Comparison of ENCODE assay signal across 9 mouse cellular contexts in genomic region chr11:102223166-102223565, GRCm38 (mm10). TPM values are rescaled to one million over a fixed set of nuclear protein-coding genes. Genes with fewer than 3 reads are reported as not detected.
DNase-seq lines count a peak whose midpoint lies in the region; ATAC-seq and TF ChIP-seq lines count a peak whose summit lies in the region.
"Had no signal": no experiment of that assay in that cellular context is flagged by ENCODE, and none has a peak within 500 bp of the region (broad histone marks: within the 10 kb centered on the region; RNA-seq: fewer than 3 reads in every experiment).

No protein-coding gene starts in this region.

- no peaks in the 10 kb centered on the region for H3K27me3 ChIP-seq in kidney, embryonic 15.5 days
- peaks cover 8% of the 10 kb centered on the region for H3K27me3 ChIP-seq in CH12.LX (replicated peaks)
- H3K27me3 ChIP-seq: embryonic facial prominence, embryonic 15.5 days had no signal

- H3K79me2 ChIP-seq in CH12.LX (replicated peaks; ENCODE audit: control insufficient read depth, extremely low read depth, insufficient read depth, poor library complexity, severe bottlenecking): no peaks in the 10 kb centered on the region

- no peak overlapping the region for H3K4me2 ChIP-seq in kidney, embryonic 15.5 days
- no peak overlapping the region for H3K4me2 ChIP-seq in CH12.LX (ENCODE audit: insufficient read depth, low read depth, poor library complexity, severe bottlenecking)
- H3K4me2 ChIP-seq: embryonic facial prominence, embryonic 15.5 days had no signal

- no peak overlapping the region for H3K27ac ChIP-seq in kidney, embryonic 15.5 days
- H3K27ac ChIP-seq in CH12.LX (ENCODE audit: insufficient read depth, low read depth): no peak overlapping the region
- H3K27ac ChIP-seq: embryonic facial prominence, embryonic 15.5 days had no signal

- peak; percentile 82 to 96 for TF ChIP-seq CTCF in CH12.LX (conservative IDR thresholded peaks at IDR 0.05 in 1 of 2, IDR thresholded peaks at IDR 0.05 in 1 of 2; ENCODE audit: low read depth in 2 of 2, low read length in 2 of 2)

- WGBS in kidney, embryonic 15.5 days: 31% methylated on average over 6 of the region's 6 CpGs

- H3K4me3 ChIP-seq in kidney, embryonic 15.5 days (replicated peaks): no peak overlapping the region
- H3K4me3 ChIP-seq in CH12.LX (replicated peaks in 1 of 3; ENCODE audit: low read depth in 2 of 3, low read length in 2 of 3, poor library complexity in 1 of 3): no peak overlapping the region
- H3K4me3 ChIP-seq: embryonic facial prominence, embryonic 15.5 days had no signal

- in situ Hi-C loops in CH12.LX (cut with MboI; ENCODE audit: low pct_ligation_motif_present, low pct_unique_long_range_greater_than_20kb, low sequenced_read_pairs): loop anchor here (5.0 kb wide), 1 partner anchor 66 kb away; the partner anchor contains the start of gene Tmem101

- dilution Hi-C loops in CH12.LX (cut with MboI; ENCODE audit: extremely low pct_ligation_motif_present, extremely low pct_unique_long_range_greater_than_20kb, low sequenced_read_pairs): no loop called here

- peak; percentile 92 for TF ChIP-seq RAD21 in CH12.LX (IDR thresholded peaks at IDR 0.05; ENCODE audit: low read depth, low read length)

- H3K9me3 ChIP-seq in kidney, embryonic 15.5 days (replicated peaks): no peaks in the 10 kb centered on the region
- H3K9me3 ChIP-seq in CH12.LX (replicated peaks; ENCODE audit: low read length): no peaks in the 10 kb centered on the region
- H3K9me3 ChIP-seq: embryonic facial prominence, embryonic 15.5 days had no signal

- H3K36me3 ChIP-seq in kidney, embryonic 15.5 days: peaks cover 3% of the 10 kb centered on the region; the same call in 1 of the 2 replicates
- peaks cover 0 to 8% of the 10 kb centered on the region in 2 experiments for H3K36me3 ChIP-seq in CH12.LX (replicated peaks in 1 of 2; ENCODE audit: control insufficient read depth in 1 of 2, insufficient read depth in 1 of 2, low read length in 1 of 2)

- no peak for ATAC-seq in kidney, embryonic 15.5 days (replicated peaks; ENCODE audit: low FRiP score)
- peak; percentile 46 for ATAC-seq in inflammation-experienced regulatory T-cells, adult 6 months

- no peak overlapping the region for H3K9ac ChIP-seq in kidney, embryonic 15.5 days
- no peak overlapping the region for H3K9ac ChIP-seq in CH12.LX (ENCODE audit: insufficient read depth, low read depth)
- H3K9ac ChIP-seq: embryonic facial prominence, embryonic 15.5 days had no signal

- no peak for TF ChIP-seq EP300 in CH12.LX (IDR thresholded peaks at IDR 0.05; ENCODE audit: low read length)

- no peak for TF ChIP-seq POLR2A in CH12.LX (IDR thresholded peaks at IDR 0.05; ENCODE audit: low read depth, low read length)

- peak; percentile 61 for DNase-seq in kidney, adult 9 months
- peak; percentile 87 for DNase-seq in CH12.LX (ENCODE audit: extremely low read depth)
- peak; percentile 79 for DNase-seq in c-Kit-positive CD71-negative TER-119-negative erythroid progenitor cells, embryonic 14.5 days (ENCODE audit: low read depth)
- peak; percentile 89 for DNase-seq in naive thymus-derived CD4-positive, alpha-beta T cell, adult 2 months (ENCODE audit: low read depth)
- DNase-seq in yolk sac, embryonic 10.5 days (ENCODE audit: low spot score): peak; percentile 62
- DNase-seq in layer of hippocampus, postnatal 14 days (ENCODE audit: low spot score in 2 of 2): no peak

- H3K4me1 ChIP-seq in kidney, embryonic 15.5 days: peaks cover 87% of the 10 kb centered on the region
- peaks cover 23 to 54% of the 10 kb centered on the region in 2 experiments for H3K4me1 ChIP-seq in CH12.LX (ENCODE audit: control insufficient read depth in 1 of 2, insufficient read depth in 2 of 2)

TF ChIP-seq in CH12.LX, 34 proteins besides CTCF, POLR2A, EP300 and RAD21 (continues in another document):
- TF ChIP-seq NELFE (IDR thresholded peaks at IDR 0.05; ENCODE audit: low read depth, low read length) (peak; percentile 37; the same call in 1 of the 2 replicates), UBTF (IDR thresholded peaks at IDR 0.05; ENCODE audit: low read depth, low read length) (no peak), MXI1 (IDR thresholded peaks at IDR 0.05; ENCODE audit: low read depth, low read length) (no peak), ZMIZ1 (IDR thresholded peaks at IDR 0.05; ENCODE audit: low read depth, low read length) (no peak), MEF2A (IDR thresholded peaks at IDR 0.05; ENCODE audit: borderline replicate concordance, low read depth, low read length) (peak; percentile 69; the same call in 1 of the 2 replicates), RCOR1 (conservative IDR thresholded peaks at IDR 0.05; ENCODE audit: low read depth, low read length) (no peak), NRF1 (IDR thresholded peaks at IDR 0.05; ENCODE audit: low read depth, low read length) (no peak), GABPA (IDR thresholded peaks at IDR 0.05; ENCODE audit: insufficient replicate concordance, low read depth, low read length) (no peak), BHLHE40 (IDR thresholded peaks at IDR 0.05; ENCODE audit: low read depth, low read length) (no peak), IRF4 (IDR thresholded peaks at IDR 0.05; ENCODE audit: low read depth, low read length) (peak; percentile 46; the same call in 1 of the 2 replicates), CHD1 (IDR thresholded peaks at IDR 0.05; ENCODE audit: low read depth, low read length) (no peak), MAZ (IDR thresholded peaks at IDR 0.05; ENCODE audit: low read depth, low read length) (peak; percentile 76), TCF12 (IDR thresholded peaks at IDR 0.05; ENCODE audit: low read depth, low read length) (no peak), HCFC1 (IDR thresholded peaks at IDR 0.05; ENCODE audit: low read depth, low read length) (peak; percentile 24; the same call in 1 of the 2 replicates), SMC3 (IDR thresholded peaks at IDR 0.05; ENCODE audit: low read depth, low read length) (peak; percentile 92), CHD2 (IDR thresholded peaks at IDR 0.05; ENCODE audit: low read length) (no peak), TBP (conservative IDR thresholded peaks at IDR 0.05; ENCODE audit: low read depth, low read length) (no peak), PAX5 (IDR thresholded peaks at IDR 0.05; ENCODE audit: low read length) (no peak), E2F4 (IDR thresholded peaks at IDR 0.05; ENCODE audit: insufficient replicate concordance, low read depth, low read length) (no peak), ZC3H11A (IDR thresholded peaks at IDR 0.05; ENCODE audit: low read depth, low read length) (peak; percentile 35), MAX (IDR thresholded peaks at IDR 0.05; ENCODE audit: low read length) (no peak), KAT2A (IDR thresholded peaks at IDR 0.05; ENCODE audit: insufficient replicate concordance, low read length) (no peak), MYC (IDR thresholded peaks at IDR 0.05; ENCODE audit: low read depth, low read length) (no peak), ZKSCAN1 (IDR thresholded peaks at IDR 0.05; ENCODE audit: borderline replicate concordance, low read depth, low read length) (no peak), JUN (IDR thresholded peaks at IDR 0.05; ENCODE audit: insufficient read depth, low read depth, low read length) (no peak), ETS1 (conservative IDR thresholded peaks at IDR 0.05; ENCODE audit: low read depth, low read length) (no peak), SIN3A (IDR thresholded peaks at IDR 0.05; ENCODE audit: low read length) (peak; percentile 48; the same call in 1 of the 2 replicates), ELF1 (IDR thresholded peaks at IDR 0.05; ENCODE audit: low read depth, low read length) (peak; percentile 45; the same call in 1 of the 2 replicates)

RNA-seq across cellular contexts. Expression of gene Hdac5, which starts 6.8 kb away (rescaled TPM):
- polyA plus RNA-seq in kidney, embryonic 15.5 days (2015; fragmentation: Nextera tagmentation; extraction: Ambion mirVana): 47.4 and 48.4 TPM in 2 replicates
- total RNA-seq in CH12.LX (2012; rRNA removed): 49.6 and 49.9 TPM in 2 replicates
- total RNA-seq in CH12.LX (2014; rRNA removed): 23.3 and 24.9 TPM in 2 replicates
- polyA plus RNA-seq in CH12.LX (2012; ENCODE audit: insufficient read length, low read depth): 46.4 and 53.9 TPM in 2 replicates
- polyA plus RNA-seq in inflammation-experienced regulatory T-cells, adult 6 months (2017; shearing (Covaris generic)): 1 to 10 TPM; 6.8 to 8.2 (median 7.7) TPM
- 100 to 1,000 TPM; 171 to 197 TPM for total RNA-seq in layer of hippocampus, postnatal 14 days (2021)

RNA-seq across cellular contexts. Expression of gene BC030867, which starts 25.5 kb away (rescaled TPM):
- 18.1 and 22.2 TPM in 2 replicates for polyA plus RNA-seq in kidney, embryonic 15.5 days (2015; fragmentation: Nextera tagmentation; extraction: Ambion mirVana)
- 25.6 and 26.2 TPM in 2 replicates for total RNA-seq in CH12.LX (2012; rRNA removed)
- 9.7 and 11.4 TPM in 2 replicates for total RNA-seq in CH12.LX (2014; rRNA removed)
- polyA plus RNA-seq in CH12.LX (2012; ENCODE audit: insufficient read length, low read depth): 34.0 and 35.2 TPM in 2 replicates
- polyA plus RNA-seq in inflammation-experienced regulatory T-cells, adult 6 months (2017; shearing (Covaris generic)): 1 to 10 TPM in 2 of 3 experiments, under 1 TPM in 1; 0.95 to 7.0 (median 1.5) TPM
- total RNA-seq in layer of hippocampus, postnatal 14 days (2021): under 1 TPM; 0.76 to 0.79 TPM

RNA-seq across cellular contexts. Expression of gene G6pc3, which starts 33.7 kb away (rescaled TPM):
- polyA plus RNA-seq in kidney, embryonic 15.5 days (2015; fragmentation: Nextera tagmentation; extraction: Ambion mirVana): 39.7 and 43.4 TPM in 2 replicates
- 31.9 and 34.7 TPM in 2 replicates for total RNA-seq in CH12.LX (2012; rRNA removed)
- total RNA-seq in CH12.LX (2014; rRNA removed): 26.3 and 31.3 TPM in 2 replicates
- 65.6 and 72.3 TPM in 2 replicates for polyA plus RNA-seq in CH12.LX (2012; ENCODE audit: insufficient read length, low read depth)
- polyA plus RNA-seq in inflammation-experienced regulatory T-cells, adult 6 months (2017; shearing (Covaris generic)): 10 to 100 TPM; 18.7 to 39.7 (median 37.9) TPM
- total RNA-seq in layer of hippocampus, postnatal 14 days (2021): 10 to 100 TPM; 49.2 to 49.5 TPM

RNA-seq across cellular contexts. Expression of gene Lsm12, which starts 38.1 kb away (rescaled TPM):
- 122 and 135 TPM in 2 replicates for polyA plus RNA-seq in kidney, embryonic 15.5 days (2015; fragmentation: Nextera tagmentation; extraction: Ambion mirVana)
- total RNA-seq in CH12.LX (2012; rRNA removed) (66.9 and 78.7 TPM in 2 replicates), CH12.LX (2014; rRNA removed) (70.0 and 78.9 TPM in 2 replicates)
- 164 and 185 TPM in 2 replicates for polyA plus RNA-seq in CH12.LX (2012; ENCODE audit: insufficient read length, low read depth)
- 10 to 100 TPM; 58.3 to 99.6 (median 68.0) TPM for polyA plus RNA-seq in inflammation-experienced regulatory T-cells, adult 6 months (2017; shearing (Covaris generic))
- total RNA-seq in layer of hippocampus, postnatal 14 days (2021): 10 to 100 TPM; 65.9 to 72.8 TPM

RNA-seq across cellular contexts. Expression of gene Asb16, which starts 45.4 kb away (rescaled TPM):
- 0.10 and 0.13 TPM in 2 replicates for polyA plus RNA-seq in kidney, embryonic 15.5 days (2015; fragmentation: Nextera tagmentation; extraction: Ambion mirVana)
- 0.04 TPM in 1 of 2 replicates, not detected in the other for total RNA-seq in CH12.LX (2012; rRNA removed)
- not detected in 2 replicates for total RNA-seq in CH12.LX (2014; rRNA removed)
- polyA plus RNA-seq in CH12.LX (2012; ENCODE audit: insufficient read length, low read depth): not detected in 2 replicates
- polyA plus RNA-seq in inflammation-experienced regulatory T-cells, adult 6 months (2017; shearing (Covaris generic)): not detected
- under 1 TPM; 0.86 to 0.88 TPM for total RNA-seq in layer of hippocampus, postnatal 14 days (2021)

Comparison
In these comparisons a context has a peak if more than half of its experiments do, and no peak if none do; other contexts are left out.
1. DNase-seq: peak in kidney, adult 9 months (single experiment), CH12.LX (single experiment), c-Kit-positive CD71-negative TER-119-negative erythroid progenitor cells, embryonic 14.5 days (single experiment), naive thymus-derived CD4-positive, alpha-beta T cell, adult 2 months (single experiment) and yolk sac, embryonic 10.5 days (single experiment); none in layer of hippocampus, postnatal 14 days (0 of 2).